Mouse (Mus musculus) lung, adult 2 months (tissue): Measurements from ENCODE around the gene Pspn. TPM values are rescaled to one million over a fixed set of nuclear protein-coding genes. Genes with fewer than 3 reads are reported as not detected.

Experiments used
- DNase-seq: peaks from one replicate; pipeline ENCODE4 v3.0.0; 2022
- H3K4me1 ChIP-seq: fragments of 200-500 bp; 2 replicates; pipeline ENCODE4 v1.6.1; 2011; ENCODE audit warnings: low read length; ENCODE audit not compliant: control insufficient read depth, insufficient read depth
- H3K4me3 ChIP-seq: fragments of 200-500 bp; replicated peaks from 2 replicates; pipeline ENCODE3; 2011; ENCODE audit warnings: low read depth, mild to moderate bottlenecking, control low read depth, low read length; ENCODE audit errors: extremely low read depth
- CTCF ChIP-seq: fragments of 200-500 bp; IDR thresholded peaks from 2 replicates; pipeline ENCODE4 v1.5.1; 2011; ENCODE audit warnings: mild to moderate bottlenecking, low read length, control low read depth; ENCODE audit not compliant: insufficient read depth
- POLR2A ChIP-seq: fragments of 200-500 bp; IDR thresholded peaks from 2 replicates; pipeline ENCODE4 v1.6.1; 2011; ENCODE audit warnings: low read depth, mild to moderate bottlenecking, control low read depth, low read length, borderline replicate concordance; ENCODE audit errors: extremely low read depth
- WGBS: fragments of 180-500 bp; shearing (Covaris S2); methylation state at CpG from one replicate; pipeline ENCODE4 v1.1.7; 2018; 5-methylcytosine and 5-hydroxymethylcytosine counted together
- polyA plus RNA-seq: library from polyadenylated mRNA; depleted of rRNA; stranded (reverse); fragments of >200 nt; gene quantifications from 2 replicates; pipeline ENCODE4 v1.2.3, GENCODE M21; 2012; rRNA removed

Gene Pspn
- polyA plus RNA-seq, 1 experiment = not detected

DNA sequence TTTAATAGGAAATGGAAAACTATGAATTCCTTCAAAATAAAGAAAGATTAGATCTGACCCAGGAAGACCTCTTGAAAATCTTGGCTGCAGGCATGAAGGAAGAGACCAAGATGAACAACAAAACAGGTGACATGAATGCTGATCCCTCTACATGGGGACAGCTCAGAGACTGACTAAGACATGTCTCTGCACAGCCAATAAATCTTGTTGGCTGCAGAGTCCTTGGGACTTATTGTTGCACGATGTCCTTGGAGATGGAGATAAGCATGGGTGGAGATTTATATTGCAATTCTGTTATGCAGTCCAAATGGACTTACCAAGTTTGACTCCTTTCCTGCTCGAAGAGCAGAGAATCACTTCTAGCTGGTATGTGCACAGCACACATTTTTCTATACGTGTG lies 30.5 kb downstream of the Pspn start:
- H3K4me1 ChIP-seq = no peaks in the 10 kb centered on the region
- WGBS = 42% methylated on average over 3 of the region's 3 CpGs
- DNase-seq = no peak
- H3K4me3 ChIP-seq = no peak overlapping the region
- TF ChIP-seq CTCF (no peak), POLR2A (no peak)

DNA sequence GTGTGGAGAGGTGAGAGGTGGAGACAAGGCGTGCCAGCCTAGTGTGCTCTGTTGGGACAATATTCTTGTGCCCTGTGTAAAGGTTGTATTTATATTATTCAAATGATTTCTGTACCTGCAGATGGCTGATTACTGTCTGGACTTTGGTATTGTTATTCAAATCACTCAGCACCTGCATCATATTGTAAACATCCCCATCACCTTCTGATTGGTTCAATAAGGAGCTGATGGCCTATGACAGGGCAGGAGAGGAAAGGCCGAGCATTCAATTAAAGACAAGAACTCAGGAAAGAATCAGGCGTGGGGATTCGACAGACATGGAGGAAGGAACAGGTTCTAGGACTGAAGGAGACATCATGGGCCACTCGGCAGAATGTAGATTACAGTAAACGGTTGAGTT lies 36.2 kb downstream of the Pspn start:
- WGBS = 69% methylated on average over 6 of the region's 6 CpGs

DNA sequence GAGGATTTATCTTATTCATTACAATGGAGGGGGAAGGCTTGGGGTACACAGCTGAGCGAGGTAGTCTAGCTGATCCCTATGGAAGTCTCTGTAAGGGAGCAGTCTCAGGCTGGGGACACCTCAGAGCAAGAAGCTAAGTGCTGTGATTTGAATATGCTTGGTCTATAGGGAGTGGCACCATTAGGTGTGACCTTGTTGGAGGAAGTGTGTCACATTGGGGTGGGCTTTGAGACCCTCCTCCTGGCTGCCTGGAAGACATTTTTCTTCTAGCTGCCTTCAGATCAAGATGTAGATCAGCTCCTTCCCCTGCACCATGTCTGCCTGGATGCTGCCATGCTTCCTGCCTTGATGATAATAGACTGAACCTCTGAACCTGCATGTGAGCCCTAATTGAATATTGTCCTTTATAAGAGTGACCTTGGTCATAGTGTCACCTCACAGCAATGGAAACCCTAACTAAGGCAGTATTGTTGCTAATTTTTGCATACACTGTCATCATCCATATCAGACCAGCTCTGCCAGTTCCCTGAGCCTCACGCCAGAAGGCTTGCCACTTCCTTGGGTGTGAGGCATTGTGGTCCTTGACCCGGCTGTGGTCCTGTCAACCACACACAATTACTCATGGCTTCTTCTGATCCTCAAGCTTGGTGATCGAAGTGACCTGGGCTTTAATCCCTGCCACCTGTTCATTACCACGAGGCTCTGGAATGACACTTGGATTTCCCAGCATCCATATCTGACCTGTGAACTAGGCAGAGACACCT lies 37.0 kb downstream of the Pspn start:
- DNase-seq = no peak
- Histone ChIP-seq H3K4me3 (no peak overlapping the region), H3K4me1 (no peaks in the 10 kb centered on the region)
- TF ChIP-seq CTCF (no peak), POLR2A (no peak)
- WGBS = 74% methylated on average over 5 of the region's 5 CpGs

More for the DNA sequence above, 36.2 kb downstream of the Pspn start:
- no peak for DNase-seq
- Histone ChIP-seq H3K4me3 (no peak overlapping the region), H3K4me1 (no peaks in the 10 kb centered on the region)
- TF ChIP-seq POLR2A (no peak), CTCF (no peak)

DNA sequence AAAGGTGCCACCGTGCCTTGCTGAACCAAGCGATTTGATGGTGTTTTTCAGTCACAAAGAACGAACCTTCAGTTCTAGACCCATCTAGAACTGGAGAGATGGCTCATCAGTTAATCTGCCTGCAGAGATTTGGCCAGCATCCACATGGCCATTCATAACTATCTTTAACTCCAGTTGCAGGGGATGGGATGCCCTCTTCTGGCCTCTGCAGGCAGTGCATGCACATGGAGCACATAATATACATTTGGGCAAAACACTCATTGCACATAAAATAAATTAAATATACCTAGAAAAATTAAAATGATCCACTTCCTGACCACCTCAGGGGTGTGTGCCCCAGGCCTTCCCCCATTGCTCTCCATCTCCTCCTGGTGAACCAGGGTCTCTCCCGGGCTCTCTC lies 37.9 kb downstream of the Pspn start:
- H3K4me3 ChIP-seq = no peak overlapping the region
- 92% methylated on average over 4 of the region's 4 CpGs for WGBS
- DNase-seq = no peak
- no peaks in the 10 kb centered on the region for H3K4me1 ChIP-seq
- TF ChIP-seq POLR2A = no peak
- TF ChIP-seq CTCF = no peak

DNA sequence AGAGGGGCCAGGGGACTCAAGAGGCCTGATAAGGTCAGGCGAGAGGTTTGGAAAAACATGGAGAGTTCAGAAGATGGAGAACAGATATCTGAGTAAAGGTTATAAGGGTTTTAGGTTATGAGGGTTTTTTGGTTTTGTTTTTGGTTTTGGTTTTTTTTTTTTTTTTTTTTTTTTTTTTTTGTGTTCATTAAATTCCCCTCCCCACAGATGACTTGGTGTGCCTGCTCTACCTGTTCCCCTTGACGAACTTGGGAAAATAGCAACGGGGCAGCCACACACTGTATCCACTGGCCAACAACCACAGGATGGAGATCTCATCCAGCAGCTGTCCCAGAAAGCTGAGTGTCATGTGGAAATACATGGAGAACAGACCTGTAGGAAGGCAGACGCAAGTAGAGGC lies 41.2 kb downstream of the Pspn start:
- DNase-seq = no peak
- no peak for TF ChIP-seq POLR2A
- no peak for TF ChIP-seq CTCF
- Histone ChIP-seq H3K4me3 (no peak overlapping the region), H3K4me1 (no peaks in the 10 kb centered on the region)
- 63% methylated on average over 4 of the region's 4 CpGs for WGBS

DNA sequence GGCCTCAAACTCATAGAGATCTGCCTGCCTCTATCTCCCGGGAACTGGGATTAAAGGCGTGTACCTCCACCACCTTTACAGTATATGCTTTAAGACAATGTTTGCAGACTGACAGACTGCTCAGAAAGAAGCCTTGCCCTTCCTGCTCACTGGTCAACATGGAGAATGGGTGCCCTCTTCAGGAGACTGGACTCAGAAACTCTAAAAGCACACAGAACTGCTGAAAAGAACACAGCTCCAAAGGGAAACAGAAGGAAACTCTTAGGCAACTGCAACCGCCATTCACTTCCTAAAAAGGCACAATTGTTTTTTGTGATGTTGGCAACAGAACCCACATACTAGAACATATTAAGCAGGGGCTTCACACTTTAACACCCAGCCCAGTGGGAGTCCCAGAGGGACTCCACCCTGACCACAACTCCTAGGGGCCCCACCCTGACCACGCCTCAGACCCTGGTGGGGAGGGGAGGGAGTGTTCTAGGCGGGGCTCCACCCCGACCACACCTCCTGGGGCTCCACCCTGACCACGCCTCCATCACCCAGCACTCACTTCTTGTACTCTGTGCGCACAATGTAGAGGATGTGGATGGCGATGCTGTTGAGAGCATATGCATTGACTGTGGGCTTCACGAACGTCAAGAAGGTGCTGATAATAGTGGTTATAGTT lies 41.9 kb downstream of the Pspn start:
- TF ChIP-seq CTCF (no peak), POLR2A (no peak)
- H3K4me1 ChIP-seq = no peaks in the 10 kb centered on the region
- 22% methylated on average over 11 of the region's 11 CpGs for WGBS
- no peak for DNase-seq
- no peak overlapping the region for H3K4me3 ChIP-seq

DNA sequence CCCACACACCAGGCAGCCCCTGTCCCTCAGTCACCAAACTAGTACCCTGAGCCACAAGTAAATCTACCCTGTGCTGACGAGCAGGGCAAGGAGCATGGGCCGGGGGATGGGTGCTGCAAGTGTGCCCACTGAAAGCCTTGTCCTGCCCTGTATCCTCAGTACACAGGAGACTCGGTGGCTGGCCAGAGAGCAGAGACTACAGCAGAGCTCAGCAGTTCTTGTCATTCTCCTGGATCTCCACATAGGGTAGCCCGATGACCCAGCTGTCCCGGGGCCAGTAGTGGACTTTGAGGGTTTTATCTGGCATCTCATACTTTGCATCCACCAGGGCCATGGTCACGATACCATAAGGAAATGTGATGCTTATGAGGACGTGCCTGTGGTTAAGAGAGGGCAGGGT lies 44.9 kb downstream of the Pspn start:
- Histone ChIP-seq H3K4me1 (no peaks in the 10 kb centered on the region), H3K4me3 (no peak overlapping the region)
- DNase-seq = no peak
- TF ChIP-seq CTCF (no peak), POLR2A (no peak)
- WGBS = 77% methylated on average over 7 of the region's 7 CpGs

DNA sequence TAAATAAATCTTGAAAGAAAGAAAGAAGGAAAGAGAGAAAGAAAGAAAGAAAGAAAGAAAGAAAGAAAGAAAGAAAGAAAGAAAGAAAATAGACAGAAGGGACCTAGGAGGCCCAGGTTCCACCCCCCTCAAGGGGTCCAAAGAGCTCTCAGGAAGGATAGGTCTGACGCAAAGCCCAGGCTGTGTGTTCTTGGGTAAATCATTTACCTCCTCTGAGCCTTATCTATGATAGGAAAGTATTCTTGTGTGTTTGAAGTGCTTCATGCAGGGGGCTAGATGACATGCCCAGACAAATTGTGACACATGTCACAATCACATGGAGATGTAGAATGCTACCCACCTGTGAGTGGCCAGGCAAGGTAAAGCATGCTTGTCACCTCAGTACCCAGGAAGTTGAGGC lies 47.2 kb downstream of the Pspn start:
- TF ChIP-seq CTCF (no peak), POLR2A (no peak)
- Histone ChIP-seq H3K4me1 (no peaks in the 10 kb centered on the region), H3K4me3 (no peak overlapping the region)
- WGBS = 68% methylated on average over 1 of the region's 1 CpGs
- no peak for DNase-seq

DNA sequence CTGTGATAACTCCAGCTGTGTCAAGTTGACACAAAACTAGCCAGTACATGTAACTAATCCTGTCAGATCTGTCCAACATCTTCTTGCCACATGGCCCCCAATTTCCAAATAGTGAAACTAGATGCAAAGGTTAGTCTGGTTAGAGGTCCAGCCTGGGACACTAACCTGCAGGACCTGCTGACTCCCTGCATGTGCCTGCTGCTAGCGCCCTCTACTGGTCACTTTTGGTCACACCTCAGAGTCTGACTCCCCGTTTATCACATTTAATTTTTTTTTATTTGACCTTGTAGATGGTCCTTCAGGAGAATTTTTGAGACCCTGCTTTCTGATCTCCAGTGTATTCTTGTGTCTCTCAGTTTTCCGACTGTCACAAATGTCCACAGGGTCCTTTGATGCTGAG lies 48.9 kb downstream of the Pspn start:
- peak; percentile 57 for DNase-seq
- Histone ChIP-seq H3K4me3 (no peak overlapping the region), H3K4me1 (no peaks in the 10 kb centered on the region)
- TF ChIP-seq CTCF = peak; percentile 96
- TF ChIP-seq POLR2A = no peak
- 14% methylated on average over 3 of the region's 3 CpGs for WGBS

Other genes starting within 250 kb of the Pspn start
- 17.3 and 23.2 TPM in 2 replicates for gene Nrtn, start 242.5 kb downstream of the Pspn start, polyA plus RNA-seq
- gene Dus3l, start 235.3 kb downstream of the Pspn start, polyA plus RNA-seq = 81.7 and 84.5 TPM in 2 replicates
- gene Prr22, start 229.8 kb downstream of the Pspn start, polyA plus RNA-seq = 1.6 and 2.2 TPM in 2 replicates
- 24.1 and 27.2 TPM in 2 replicates for gene Rfx2, start 169.0 kb downstream of the Pspn start, polyA plus RNA-seq
- not detected in 2 replicates for gene Acsbg2, start 125.6 kb downstream of the Pspn start, polyA plus RNA-seq
- gene 1700061G19Rik, start 124.5 kb downstream of the Pspn start, polyA plus RNA-seq = 0.11 and 0.19 TPM in 2 replicates
- gene Mllt1, start 64.6 kb downstream of the Pspn start, polyA plus RNA-seq = 58.2 and 59.4 TPM in 2 replicates
- 0.25 and 6.2 TPM in 2 replicates for gene Acer1, start 17.9 kb downstream of the Pspn start, polyA plus RNA-seq
- gene Clpp, start 9.7 kb downstream of the Pspn start, polyA plus RNA-seq = 103 and 108 TPM in 2 replicates
- gene Alkbh7, start 2.7 kb downstream of the Pspn start, polyA plus RNA-seq = 24.1 and 26.0 TPM in 2 replicates
- gene Gtf2f1, start 11.3 kb upstream of the Pspn start, polyA plus RNA-seq = 22.3 and 23.4 TPM in 2 replicates
- gene Gm17949, start 11.5 kb upstream of the Pspn start, polyA plus RNA-seq = 0.13 and 0.16 TPM in 2 replicates
- gene Khsrp, start 31.5 kb upstream of the Pspn start, polyA plus RNA-seq = 75.8 and 80.7 TPM in 2 replicates
- 0.18 TPM in 1 of 2 replicates, not detected in the other for gene Slc25a41, start 41.6 kb upstream of the Pspn start, polyA plus RNA-seq
- gene Crb3, start 59.1 kb upstream of the Pspn start, polyA plus RNA-seq = 75.5 and 89.4 TPM in 2 replicates
- 44.0 and 51.8 TPM in 2 replicates for gene Slc25a23, start 59.8 kb upstream of the Pspn start, polyA plus RNA-seq
- 12.1 and 18.1 TPM in 2 replicates for gene Dennd1c, start 78.5 kb upstream of the Pspn start, polyA plus RNA-seq
- 34.2 and 37.7 TPM in 2 replicates for gene Tubb4a, start 87.8 kb upstream of the Pspn start, polyA plus RNA-seq
- gene Tnfsf9, start 105.3 kb upstream of the Pspn start, polyA plus RNA-seq = 5.3 and 7.9 TPM in 2 replicates
- not detected in 2 replicates for gene Cd70, start 149.8 kb upstream of the Pspn start, polyA plus RNA-seq
- gene Tnfsf14, start 194.2 kb upstream of the Pspn start, polyA plus RNA-seq = 1.8 and 1.9 TPM in 2 replicates
- gene C3, start 228.1 kb upstream of the Pspn start, polyA plus RNA-seq = 254 and 275 TPM in 2 replicates
- 62.1 and 68.2 TPM in 2 replicates for gene Gpr108, start 248.4 kb upstream of the Pspn start, polyA plus RNA-seq
- 43.0 and 50.7 TPM in 2 replicates for gene Trip10, start 249.4 kb upstream of the Pspn start, polyA plus RNA-seq